Mouse (Mus musculus) liver, adult 2 months (tissue): ENCODE measurements around the gene Slc9b1.

Source experiments
- CTCF ChIP-seq: fragments of 200-500 bp; IDR thresholded peaks from 2 replicates; pipeline ENCODE4 v1.5.1; 2011; ENCODE audit warnings: low read depth, low read length, control low read depth
- POLR2A ChIP-seq: fragments of 200-500 bp; IDR thresholded peaks from 2 replicates; pipeline ENCODE4 v1.6.1; 2011; ENCODE audit warnings: low read length, control low read depth; ENCODE audit not compliant: insufficient read depth; ENCODE audit errors: extremely low read depth

DNA sequence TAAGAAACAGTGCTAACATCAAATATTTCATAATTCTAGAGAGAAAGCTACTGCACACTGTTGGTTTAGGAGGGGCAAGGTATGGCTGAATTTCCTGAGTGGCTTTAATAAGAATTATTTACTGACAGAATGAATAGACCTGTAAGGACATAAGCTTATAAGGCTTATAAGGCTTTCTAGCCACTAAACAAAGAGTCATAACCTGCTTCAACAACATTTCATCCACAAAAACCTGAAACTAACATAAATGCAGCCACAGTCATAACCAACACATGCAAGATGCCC lies 73.4 kb downstream of the Slc9b1 start:
- TF ChIP-seq CTCF, result no peak
- TF ChIP-seq POLR2A, result no peak
